Mouse (Mus musculus) lung, adult 2 months (tissue): Measurements from ENCODE around the gene Ring1. TPM values are rescaled to one million over a fixed set of nuclear protein-coding genes. Genes with fewer than 3 reads are reported as not detected.

ENCODE experiments used
- DNase-seq: peaks from one replicate; pipeline ENCODE4 v3.0.0; 2022
- H3K4me1 ChIP-seq: fragments of 200-500 bp; 2 replicates; pipeline ENCODE4 v1.6.1; 2011; ENCODE audit warnings: low read length; ENCODE audit not compliant: control insufficient read depth, insufficient read depth
- H3K4me3 ChIP-seq: fragments of 200-500 bp; replicated peaks from 2 replicates; pipeline ENCODE3; 2011; ENCODE audit warnings: low read depth, mild to moderate bottlenecking, control low read depth, low read length; ENCODE audit errors: extremely low read depth
- CTCF ChIP-seq: fragments of 200-500 bp; IDR thresholded peaks from 2 replicates; pipeline ENCODE4 v1.5.1; 2011; ENCODE audit warnings: mild to moderate bottlenecking, low read length, control low read depth; ENCODE audit not compliant: insufficient read depth
- POLR2A ChIP-seq: fragments of 200-500 bp; IDR thresholded peaks from 2 replicates; pipeline ENCODE4 v1.6.1; 2011; ENCODE audit warnings: low read depth, mild to moderate bottlenecking, control low read depth, low read length, borderline replicate concordance; ENCODE audit errors: extremely low read depth
- WGBS: fragments of 180-500 bp; shearing (Covaris S2); methylation state at CpG from one replicate; pipeline ENCODE4 v1.1.7; 2018; 5-methylcytosine and 5-hydroxymethylcytosine counted together
- polyA plus RNA-seq: library from polyadenylated mRNA; depleted of rRNA; stranded (reverse); fragments of >200 nt; gene quantifications from 2 replicates; pipeline ENCODE4 v1.2.3, GENCODE M21; 2012

Ring1 gene
- polyA plus RNA-seq, 1 experiment: 40.7 TPM

GRCm38 (mm10) chr17:34037241-34037640, 12.8 kb upstream of the Ring1 start:
- Histone ChIP-seq H3K4me3 (no peak overlapping the region), H3K4me1 (peaks cover 6% of the 10 kb centered on the region; the same call in 1 of the 2 replicates)
- 85% methylated on average over 7 of the region's 7 CpGs for WGBS
- DNase-seq: no peak
- TF ChIP-seq CTCF (no peak), POLR2A (no peak)

- Histone ChIP-seq H3K4me1 (peaks cover 6% of the 10 kb centered on the region; the same call in 1 of the 2 replicates), H3K4me3 (no peak overlapping the region)
- DNase-seq: no peak
- no peak for TF ChIP-seq POLR2A
- TF ChIP-seq CTCF: no peak
- WGBS: 73% methylated on average over 10 of the region's 10 CpGs
Measured at GRCm38 (mm10) chr17:34036647-34037046, 12.2 kb upstream of the Ring1 start.

- Histone ChIP-seq H3K4me3 (no peak overlapping the region), H3K4me1 (peaks cover 9% of the 10 kb centered on the region)
- no peak for DNase-seq
- 84% methylated on average over 9 of the region's 9 CpGs for WGBS
- TF ChIP-seq CTCF (no peak), POLR2A (no peak)
Measured at GRCm38 (mm10) chr17:34035517-34035916, 11.0 kb upstream of the Ring1 start.

GRCm38 (mm10) chr17:34034064-34034463, 9.6 kb upstream of the Ring1 start:
- peak; percentile 62 for DNase-seq
- WGBS: 69% methylated on average over 10 of the region's 10 CpGs
- no peak overlapping the region for H3K4me3 ChIP-seq
- peak; percentile 52 for TF ChIP-seq CTCF
- TF ChIP-seq POLR2A: no peak
- peaks cover 14% of the 10 kb centered on the region for H3K4me1 ChIP-seq

- WGBS: 85% methylated on average over 9 of the region's 9 CpGs
- TF ChIP-seq POLR2A: no peak
- TF ChIP-seq CTCF: no peak
- Histone ChIP-seq H3K4me1 (peaks cover 11% of the 10 kb centered on the region), H3K4me3 (no peak overlapping the region)
- DNase-seq: no peak
Measured at GRCm38 (mm10) chr17:34033441-34033840, 9.0 kb upstream of the Ring1 start.

GRCm38 (mm10) chr17:34032806-34033205, 8.3 kb upstream of the Ring1 start:
- 49% methylated on average over 9 of the region's 9 CpGs for WGBS
- no peak for DNase-seq
- TF ChIP-seq POLR2A (no peak), CTCF (no peak)
- H3K4me1 ChIP-seq: peaks cover 11% of the 10 kb centered on the region
- H3K4me3 ChIP-seq: peak overlapping the region; percentile 76

- Histone ChIP-seq H3K4me3 (peak overlapping the region; percentile 76), H3K4me1 (peaks cover 13% of the 10 kb centered on the region)
- 0 out of 2 replicates have a peak, but pooled peaks have one; percentile 36 for TF ChIP-seq POLR2A
- no peak for TF ChIP-seq CTCF
- WGBS: 1% methylated on average over 45 of the region's 48 CpGs
- DNase-seq: peak; percentile 72
Measured at GRCm38 (mm10) chr17:34032174-34032632, 7.7 kb upstream of the Ring1 start.

- peak; percentile 97 for DNase-seq
- H3K4me1 ChIP-seq: peaks cover 19% of the 10 kb centered on the region
- TF ChIP-seq POLR2A (peak; percentile 67), CTCF (no peak)
- under 1% methylated on average over 85 of the region's 88 CpGs for WGBS
- peak within 1 kb of the TSS; percentile 97 for H3K4me3 ChIP-seq
Measured at GRCm38 (mm10) chr17:34031465-34032173, 7.1 kb upstream of the Ring1 start, which contains the start of the genes Slc39a7 and Rxrb. Gene Slc39a7 (minus strand): TSS chr17:34031682. Gene Rxrb (plus strand): TSS chr17:34031812.

- TF ChIP-seq CTCF (no peak), POLR2A (no peak)
- peak overlapping the region; percentile 97 for H3K4me3 ChIP-seq
- H3K4me1 ChIP-seq: peaks cover 20% of the 10 kb centered on the region
- no peak for DNase-seq
- 2% methylated on average over 20 of the region's 20 CpGs for whole genome bisulfite sequencing
Measured at GRCm38 (mm10) chr17:34030861-34031326, 6.4 kb upstream of the Ring1 start.
